Mouse (Mus musculus): ENCODE data around the gene Gm40193. TPM values are rescaled to one million over a fixed set of nuclear protein-coding genes. Genes with fewer than 3 reads are reported as not detected.

Gene Gm40193
- polyA plus RNA-seq, 1 experiment from 2014 or later, result not detected

GRCm38 (mm10) chr11:70506385-70506784 lies 26.4 kb downstream of the Gm40193 start:
- ATAC-seq, result no peak
- H3K36me3 ChIP-seq (ENCODE audit: control insufficient read depth, insufficient read depth, low read length), result no peaks in the 10 kb centered on the region
- H3K4me2 ChIP-seq (ENCODE audit: low read length), result no peak overlapping the region
- H3K4me3 ChIP-seq (ENCODE audit: low read depth, low read length), result no peak overlapping the region
- 22% methylated on average over 4 of the region's 4 CpGs for WGBS
- no peak overlapping the region for H3K27ac ChIP-seq (ENCODE audit: low read length)
- H3K9me3 ChIP-seq (replicated peaks; ENCODE audit: control insufficient read depth, low read length, poor library complexity, severe bottlenecking), result no peaks in the 10 kb centered on the region
- H3K27me3 ChIP-seq (ENCODE audit: control insufficient read depth, insufficient read depth, low read depth, low read length), result peaks cover 2% of the 10 kb centered on the region; the same call in 1 of the 2 replicates
- H3K9ac ChIP-seq (ENCODE audit: low read depth, low read length), result no peak overlapping the region
- peaks cover 6% of the 10 kb centered on the region; the same call in 1 of the 2 replicates for H3K4me1 ChIP-seq (ENCODE audit: control insufficient read depth, insufficient read depth, low read length)

- Histone ChIP-seq H3K27me3 (ENCODE audit: control insufficient read depth, insufficient read depth, low read depth, low read length) (peaks cover 2% of the 10 kb centered on the region; the same call in 1 of the 2 replicates), H3K9ac (ENCODE audit: low read depth, low read length) (0 out of 2 replicates have a peak within 1 kb of the TSS, but pooled peaks have one; percentile 12), H3K4me2 (ENCODE audit: low read length) (no peak within 1 kb of the TSS), H3K27ac (ENCODE audit: low read length) (no peak within 1 kb of the TSS), H3K9me3 (replicated peaks; ENCODE audit: control insufficient read depth, low read length, poor library complexity, severe bottlenecking) (no peaks in the 10 kb centered on the region), H3K36me3 (ENCODE audit: control insufficient read depth, insufficient read depth, low read length) (no peaks in the 10 kb centered on the region), H3K4me3 (ENCODE audit: low read depth, low read length) (no peak within 1 kb of the TSS), H3K4me1 (ENCODE audit: control insufficient read depth, insufficient read depth, low read length) (peaks cover 5% of the 10 kb centered on the region; the same call in 1 of the 2 replicates)
- 82% methylated on average over 9 of the region's 9 CpGs for WGBS
- no peak for ATAC-seq
Observed at GRCm38 (mm10) chr11:70504970-70505369, 27.8 kb downstream of the Gm40193 start, which contains the start of gene Tm4sf5. TSS of gene Tm4sf5 (plus strand) at chr11:70505244.

- Histone ChIP-seq H3K27me3 (ENCODE audit: control insufficient read depth, insufficient read depth, low read depth, low read length) (peaks cover 2% of the 10 kb centered on the region; the same call in 1 of the 2 replicates), H3K9ac (ENCODE audit: low read depth, low read length) (no peak overlapping the region), H3K36me3 (ENCODE audit: control insufficient read depth, insufficient read depth, low read length) (no peaks in the 10 kb centered on the region), H3K4me1 (ENCODE audit: control insufficient read depth, insufficient read depth, low read length) (no peaks in the 10 kb centered on the region), H3K4me2 (ENCODE audit: low read length) (no peak overlapping the region), H3K9me3 (replicated peaks; ENCODE audit: control insufficient read depth, low read length, poor library complexity, severe bottlenecking) (no peaks in the 10 kb centered on the region), H3K4me3 (ENCODE audit: low read depth, low read length) (no peak overlapping the region), H3K27ac (ENCODE audit: low read length) (no peak overlapping the region)
- 72% methylated on average over 3 of the region's 3 CpGs for WGBS
- ATAC-seq, result no peak
Observed at GRCm38 (mm10) chr11:70502018-70502417, 30.7 kb downstream of the Gm40193 start.

GRCm38 (mm10) chr11:70500476-70500812 lies 32.3 kb downstream of the Gm40193 start:
- no peak overlapping the region for H3K4me2 ChIP-seq (ENCODE audit: low read length)
- H3K4me3 ChIP-seq (ENCODE audit: low read depth, low read length), result no peak overlapping the region
- no peaks in the 10 kb centered on the region for H3K4me1 ChIP-seq (ENCODE audit: control insufficient read depth, insufficient read depth, low read length)
- no peak overlapping the region for H3K27ac ChIP-seq (ENCODE audit: low read length)
- peaks cover 2% of the 10 kb centered on the region; the same call in 1 of the 2 replicates for H3K27me3 ChIP-seq (ENCODE audit: control insufficient read depth, insufficient read depth, low read depth, low read length)
- WGBS, result 94% methylated on average over 1 of the region's 1 CpGs
- no peak overlapping the region for H3K9ac ChIP-seq (ENCODE audit: low read depth, low read length)
- ATAC-seq, result no peak
- no peaks in the 10 kb centered on the region for H3K9me3 ChIP-seq (replicated peaks; ENCODE audit: control insufficient read depth, low read length, poor library complexity, severe bottlenecking)
- H3K36me3 ChIP-seq (ENCODE audit: control insufficient read depth, insufficient read depth, low read length), result no peaks in the 10 kb centered on the region

GRCm38 (mm10) chr11:70499566-70500475 lies 32.9 kb downstream of the Gm40193 start:
- Histone ChIP-seq H3K4me2 (ENCODE audit: low read length) (no peak overlapping the region), H3K9me3 (replicated peaks; ENCODE audit: control insufficient read depth, low read length, poor library complexity, severe bottlenecking) (no peaks in the 10 kb centered on the region), H3K4me1 (ENCODE audit: control insufficient read depth, insufficient read depth, low read length) (no peaks in the 10 kb centered on the region), H3K9ac (ENCODE audit: low read depth, low read length) (no peak overlapping the region), H3K36me3 (ENCODE audit: control insufficient read depth, insufficient read depth, low read length) (no peaks in the 10 kb centered on the region), H3K4me3 (ENCODE audit: low read depth, low read length) (no peak overlapping the region), H3K27me3 (ENCODE audit: control insufficient read depth, insufficient read depth, low read depth, low read length) (no peaks in the 10 kb centered on the region), H3K27ac (ENCODE audit: low read length) (no peak overlapping the region)
- 63% methylated on average over 14 of the region's 14 CpGs for WGBS
- no peak for ATAC-seq

GRCm38 (mm10) chr11:70489684-70490083 lies 43.1 kb downstream of the Gm40193 start:
- ATAC-seq, result no peak
- Histone ChIP-seq H3K27me3 (ENCODE audit: control insufficient read depth, insufficient read depth, low read depth, low read length) (no peaks in the 10 kb centered on the region), H3K4me1 (ENCODE audit: control insufficient read depth, insufficient read depth, low read length) (no peaks in the 10 kb centered on the region), H3K27ac (ENCODE audit: low read length) (no peak overlapping the region), H3K36me3 (ENCODE audit: control insufficient read depth, insufficient read depth, low read length) (no peaks in the 10 kb centered on the region), H3K4me2 (ENCODE audit: low read length) (no peak overlapping the region), H3K9me3 (replicated peaks; ENCODE audit: control insufficient read depth, low read length, poor library complexity, severe bottlenecking) (no peaks in the 10 kb centered on the region; the same call in 1 of the 2 replicates), H3K4me3 (ENCODE audit: low read depth, low read length) (no peak overlapping the region), H3K9ac (ENCODE audit: low read depth, low read length) (no peak overlapping the region)
- 85% methylated on average over 6 of the region's 6 CpGs for WGBS

- Histone ChIP-seq H3K27ac (ENCODE audit: low read length) (no peak overlapping the region), H3K4me2 (ENCODE audit: low read length) (no peak overlapping the region), H3K9ac (ENCODE audit: low read depth, low read length) (no peak overlapping the region), H3K4me3 (ENCODE audit: low read depth, low read length) (no peak overlapping the region), H3K9me3 (replicated peaks; ENCODE audit: control insufficient read depth, low read length, poor library complexity, severe bottlenecking) (no peaks in the 10 kb centered on the region; the same call in 1 of the 2 replicates), H3K4me1 (ENCODE audit: control insufficient read depth, insufficient read depth, low read length) (no peaks in the 10 kb centered on the region), H3K27me3 (ENCODE audit: control insufficient read depth, insufficient read depth, low read depth, low read length) (no peaks in the 10 kb centered on the region), H3K36me3 (ENCODE audit: control insufficient read depth, insufficient read depth, low read length) (no peaks in the 10 kb centered on the region)
- WGBS, result 92% methylated on average over 3 of the region's 3 CpGs
- ATAC-seq, result no peak
Observed at GRCm38 (mm10) chr11:70489138-70489537, 43.6 kb downstream of the Gm40193 start.

- H3K4me2 ChIP-seq (ENCODE audit: low read length), result no peak overlapping the region
- ATAC-seq, result no peak
- H3K27ac ChIP-seq (ENCODE audit: low read length), result no peak overlapping the region
- 59% methylated on average over 4 of the region's 4 CpGs for WGBS
- no peak overlapping the region for H3K4me3 ChIP-seq (ENCODE audit: low read depth, low read length)
- no peaks in the 10 kb centered on the region for H3K27me3 ChIP-seq (ENCODE audit: control insufficient read depth, insufficient read depth, low read depth, low read length)
- no peaks in the 10 kb centered on the region for H3K36me3 ChIP-seq (ENCODE audit: control insufficient read depth, insufficient read depth, low read length)
- H3K4me1 ChIP-seq (ENCODE audit: control insufficient read depth, insufficient read depth, low read length), result no peaks in the 10 kb centered on the region
- H3K9ac ChIP-seq (ENCODE audit: low read depth, low read length), result no peak overlapping the region
- H3K9me3 ChIP-seq (replicated peaks; ENCODE audit: control insufficient read depth, low read length, poor library complexity, severe bottlenecking), result no peaks in the 10 kb centered on the region; the same call in 1 of the 2 replicates
Observed at GRCm38 (mm10) chr11:70487816-70488215, 44.9 kb downstream of the Gm40193 start.

- 52% methylated on average over 2 of the region's 2 CpGs for WGBS
- Histone ChIP-seq H3K4me3 (ENCODE audit: low read depth, low read length) (no peak overlapping the region), H3K27me3 (ENCODE audit: control insufficient read depth, insufficient read depth, low read depth, low read length) (no peaks in the 10 kb centered on the region), H3K4me1 (ENCODE audit: control insufficient read depth, insufficient read depth, low read length) (no peaks in the 10 kb centered on the region), H3K27ac (ENCODE audit: low read length) (no peak overlapping the region), H3K4me2 (ENCODE audit: low read length) (no peak overlapping the region), H3K9ac (ENCODE audit: low read depth, low read length) (no peak overlapping the region), H3K9me3 (replicated peaks; ENCODE audit: control insufficient read depth, low read length, poor library complexity, severe bottlenecking) (no peaks in the 10 kb centered on the region), H3K36me3 (ENCODE audit: control insufficient read depth, insufficient read depth, low read length) (no peaks in the 10 kb centered on the region)
- no peak for ATAC-seq
Observed at GRCm38 (mm10) chr11:70485498-70485897, 47.2 kb downstream of the Gm40193 start.
